Mouse (Mus musculus) kidney, embryonic 14.5 days (tissue): ENCODE results near the gene Tbx20. TPM values are rescaled to one million over a fixed set of nuclear protein-coding genes. Genes with fewer than 3 reads are reported as not detected.
A peak's percentile ranks its signal among the peaks of the same experiment; 100 is the strongest.

Experiments used
- ATAC-seq: fragments of 200-750 bp; cut with Nextera tagmentation; 2 replicates; pipeline ENCODE4 v1.8.0; 2017; ENCODE audit warnings: moderate number of reproducible peaks, mild to moderate bottlenecking, moderate TSS enrichment, moderate library complexity; ENCODE audit not compliant: low FRiP score, low TSS enrichment
- H3K27ac ChIP-seq: fragments of 300-500 bp; sonication (generic); 2 replicates; pipeline ENCODE4 v1.5.1; 2014; ENCODE audit warnings: low read depth, mild to moderate bottlenecking, low read length, moderate library complexity, mixed read lengths
- H3K27me3 ChIP-seq: fragments of 300-500 bp; sonication (generic); 2 replicates; pipeline ENCODE4 v1.6.1; 2014; ENCODE audit warnings: mild to moderate bottlenecking, low read length; ENCODE audit not compliant: control insufficient read depth, insufficient read depth
- H3K36me3 ChIP-seq: fragments of 300-500 bp; sonication (generic); 2 replicates; pipeline ENCODE4 v1.6.1; 2014; ENCODE audit warnings: low read length, mixed read lengths; ENCODE audit not compliant: control insufficient read depth, insufficient read depth
- H3K4me1 ChIP-seq: fragments of 300-500 bp; sonication (generic); 2 replicates; pipeline ENCODE4 v1.6.1; 2014; ENCODE audit warnings: low read length, mixed read lengths; ENCODE audit not compliant: control insufficient read depth, insufficient read depth
- H3K4me2 ChIP-seq: fragments of 300-500 bp; sonication (generic); replicated peaks from 2 replicates; pipeline ENCODE4 v1.6.1; 2014; ENCODE audit warnings: low read depth, mild to moderate bottlenecking, low read length
- H3K4me3 ChIP-seq: fragments of 300-500 bp; sonication (generic); 2 replicates; pipeline ENCODE4 v1.5.1; 2014; ENCODE audit warnings: mild to moderate bottlenecking, low read length
- H3K9ac ChIP-seq: fragments of 300-500 bp; sonication (generic); 2 replicates; pipeline ENCODE4 v1.6.1; 2014; ENCODE audit warnings: low read depth, mild to moderate bottlenecking, low read length, moderate library complexity
- H3K9me3 ChIP-seq: fragments of 300-500 bp; sonication (generic); 2 replicates; pipeline ENCODE4 v1.6.1; 2016; ENCODE audit warnings: low read length; ENCODE audit not compliant: control insufficient read depth
- WGBS: fragments of 180-500 bp; shearing (Covaris S2); extraction: QIAGEN DNeasy Blood & Tissue Kit; methylation state at CpG from one replicate; pipeline ENCODE4 v1.1.7; 2014; 5-methylcytosine and 5-hydroxymethylcytosine counted together
- polyA plus RNA-seq: library from polyadenylated mRNA; unstranded; fragments of >200 nt; fragmentation: Nextera tagmentation; extraction: Ambion mirVana; gene quantifications from 2 replicates; pipeline ENCODE4 v1.2.1, GENCODE M21; 2014

The Tbx20 gene
- polyA plus RNA-seq = not detected in 2 replicates

- Histone ChIP-seq H3K9ac (0 out of 2 replicates have a peak within 1 kb of the TSS, but pooled peaks have one; percentile 28), H3K4me3 (peak within 1 kb of the TSS; percentile 30), H3K36me3 (no peaks in the 10 kb centered on the region), H3K4me1 (peaks cover 5% of the 10 kb centered on the region; the same call in 1 of the 2 replicates), H3K4me2 (peak within 1 kb of the TSS; percentile 40), H3K9me3 (no peaks in the 10 kb centered on the region), H3K27me3 (peaks cover 98% of the 10 kb centered on the region), H3K27ac (no peak within 1 kb of the TSS)
- under 1% methylated on average over 39 of the region's 40 CpGs for WGBS
- peak; percentile 94 for ATAC-seq
Observed at GRCm38 (mm10) chr9:24774160-24774969, at the start of gene Tbx20. Gene Tbx20 (minus strand): TSS chr9:24774303.

GRCm38 (mm10) chr9:24818511-24818910 is 44.4 kb upstream of the Tbx20 start:
- Histone ChIP-seq H3K4me3 (no peak overlapping the region), H3K27ac (no peak overlapping the region), H3K9me3 (no peaks in the 10 kb centered on the region), H3K4me1 (no peaks in the 10 kb centered on the region), H3K27me3 (no peaks in the 10 kb centered on the region), H3K9ac (no peak overlapping the region), H3K36me3 (no peaks in the 10 kb centered on the region), H3K4me2 (no peak overlapping the region)
- ATAC-seq = no peak
- WGBS = 72% methylated on average over 3 of the region's 3 CpGs

GRCm38 (mm10) chr9:24812461-24812860 is 38.4 kb upstream of the Tbx20 start:
- Histone ChIP-seq H3K4me1 (no peaks in the 10 kb centered on the region), H3K9ac (no peak overlapping the region), H3K4me2 (no peak overlapping the region), H3K9me3 (no peaks in the 10 kb centered on the region), H3K36me3 (no peaks in the 10 kb centered on the region), H3K27ac (no peak overlapping the region), H3K27me3 (no peaks in the 10 kb centered on the region), H3K4me3 (no peak overlapping the region)
- no peak for ATAC-seq
- WGBS = 92% methylated on average over 6 of the region's 6 CpGs

GRCm38 (mm10) chr9:24792110-24792509 is 18.0 kb upstream of the Tbx20 start:
- Histone ChIP-seq H3K27me3 (no peaks in the 10 kb centered on the region), H3K9ac (no peak overlapping the region), H3K4me2 (no peak overlapping the region), H3K27ac (no peak overlapping the region), H3K36me3 (no peaks in the 10 kb centered on the region), H3K4me3 (no peak overlapping the region), H3K4me1 (no peaks in the 10 kb centered on the region), H3K9me3 (no peaks in the 10 kb centered on the region)
- whole genome bisulfite sequencing = 88% methylated on average over 2 of the region's 2 CpGs
- no peak for ATAC-seq

- Histone ChIP-seq H3K4me1 (no peaks in the 10 kb centered on the region), H3K9ac (no peak overlapping the region), H3K36me3 (no peaks in the 10 kb centered on the region), H3K27me3 (no peaks in the 10 kb centered on the region), H3K4me3 (no peak overlapping the region), H3K4me2 (no peak overlapping the region), H3K27ac (no peak overlapping the region), H3K9me3 (no peaks in the 10 kb centered on the region)
- no peak for ATAC-seq
- 66% methylated on average over 3 of the region's 3 CpGs for WGBS
Observed at GRCm38 (mm10) chr9:24789396-24789795, 15.3 kb upstream of the Tbx20 start.

- 19% methylated on average over 3 of the region's 3 CpGs for WGBS
- Histone ChIP-seq H3K4me3 (no peak overlapping the region), H3K9ac (no peak overlapping the region), H3K27me3 (peaks cover 55% of the 10 kb centered on the region), H3K4me2 (no peak overlapping the region), H3K27ac (no peak overlapping the region), H3K9me3 (no peaks in the 10 kb centered on the region), H3K36me3 (no peaks in the 10 kb centered on the region), H3K4me1 (no peaks in the 10 kb centered on the region)
- ATAC-seq = no peak
Observed at GRCm38 (mm10) chr9:24782338-24782737, 8.2 kb upstream of the Tbx20 start.

- Histone ChIP-seq H3K27me3 (peaks cover 69% of the 10 kb centered on the region), H3K4me2 (peak overlapping the region; percentile 53), H3K36me3 (no peaks in the 10 kb centered on the region), H3K9me3 (no peaks in the 10 kb centered on the region), H3K9ac (peak overlapping the region; percentile 37; the same call in 1 of the 2 replicates), H3K27ac (no peak overlapping the region), H3K4me1 (no peaks in the 10 kb centered on the region), H3K4me3 (peak overlapping the region; percentile 34)
- WGBS = 0% methylated on average over 32 of the region's 32 CpGs
- ATAC-seq = peak; percentile 83
Observed at GRCm38 (mm10) chr9:24780929-24781441, 6.9 kb upstream of the Tbx20 start.

- H3K4me1 ChIP-seq = no peaks in the 10 kb centered on the region
- H3K27me3 ChIP-seq = peaks cover 74% of the 10 kb centered on the region
- 1% methylated on average over 20 of the region's 22 CpGs for WGBS
- no peaks in the 10 kb centered on the region for H3K9me3 ChIP-seq
- 0 out of 2 replicates have a peak overlapping the region, but pooled peaks have one; percentile 37 for H3K9ac ChIP-seq
- no peaks in the 10 kb centered on the region for H3K36me3 ChIP-seq
- ATAC-seq = peak; percentile 73
- no peak overlapping the region for H3K27ac ChIP-seq
- peak overlapping the region; percentile 34 for H3K4me3 ChIP-seq
- peak overlapping the region; percentile 53 for H3K4me2 ChIP-seq
Observed at GRCm38 (mm10) chr9:24780391-24780928, 6.4 kb upstream of the Tbx20 start.

- WGBS = 3% methylated on average over 3 of the region's 3 CpGs
Observed at GRCm38 (mm10) chr9:24779975-24780374, 5.9 kb upstream of the Tbx20 start.

More at GRCm38 (mm10) chr9:24779975-24780374, 5.9 kb upstream of the Tbx20 start:
- no peak overlapping the region for H3K4me3 ChIP-seq
- no peaks in the 10 kb centered on the region for H3K36me3 ChIP-seq
- no peak for ATAC-seq
- peaks cover 79% of the 10 kb centered on the region for H3K27me3 ChIP-seq
- H3K27ac ChIP-seq = no peak overlapping the region
- no peak overlapping the region for H3K9ac ChIP-seq
- no peaks in the 10 kb centered on the region for H3K9me3 ChIP-seq
- H3K4me2 ChIP-seq = no peak overlapping the region
- H3K4me1 ChIP-seq = no peaks in the 10 kb centered on the region
